Mouse (Mus musculus): ENCODE measurements around the gene Rhox3e. TPM values are rescaled to one million over a fixed set of nuclear protein-coding genes. Genes with fewer than 3 reads are reported as not detected.
"Not testable (repeated sequence)": the region's sequence is repeated elsewhere in the genome, so short reads cannot be mapped to it uniquely, and the experiment has no call there.

Rhox3e gene
- polyA plus RNA-seq (2021): not detected

GRCm38 (mm10) chrX:37541719-37542118, at the start of gene Rhox3e:
TSS of gene Rhox3e (plus strand) at chrX:37542019.
- H3K27me3 ChIP-seq; DNase-seq (ENCODE audit: low read depth, low spot score); in situ Hi-C loops (cut with MboI; ENCODE audit: low pct_unique_long_range_greater_than_20kb); ATAC-seq; CTCF ChIA-PET; POLR2A ChIA-PET: not testable (repeated sequence)

GRCm38 (mm10) chrX:37514059-37514458, 27.8 kb upstream of the Rhox3e start, which contains the start of gene Rhox4d:
TSS of gene Rhox4d (plus strand) at chrX:37514359.
- H3K27me3 ChIP-seq; CTCF ChIA-PET; in situ Hi-C loops (cut with MboI; ENCODE audit: low pct_unique_long_range_greater_than_20kb); ATAC-seq; DNase-seq (ENCODE audit: low read depth, low spot score); POLR2A ChIA-PET: not testable (repeated sequence)

DNA sequence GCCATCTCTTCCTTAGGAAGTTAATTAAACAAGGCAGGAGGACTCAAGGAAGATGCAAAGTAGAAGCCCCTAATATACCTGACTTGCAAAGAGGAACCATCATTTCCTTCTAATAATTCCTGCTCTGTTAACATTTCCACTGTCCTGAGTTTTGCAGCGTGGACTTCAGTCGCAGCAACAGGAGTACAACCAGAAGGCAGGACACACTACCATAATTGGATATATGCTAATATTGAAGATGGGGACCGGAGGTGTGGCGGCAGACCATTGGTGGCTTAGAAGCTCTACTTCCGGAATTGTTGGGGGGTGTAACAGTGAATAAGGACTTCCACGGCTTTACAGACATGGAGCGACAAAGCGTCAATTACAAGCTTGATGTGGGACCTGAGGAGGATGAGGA, 11.7 kb upstream of the Rhox3e start, which contains the start of gene Rhox2e:
Gene Rhox2e, plus strand, starts transcription at position 301 of the 400 bp plus-strand sequence.
- CTCF ChIA-PET; POLR2A ChIA-PET; ATAC-seq; in situ Hi-C loops (cut with MboI; ENCODE audit: low pct_unique_long_range_greater_than_20kb); H3K27me3 ChIP-seq; DNase-seq (ENCODE audit: low read depth, low spot score): not testable (repeated sequence)

DNA sequence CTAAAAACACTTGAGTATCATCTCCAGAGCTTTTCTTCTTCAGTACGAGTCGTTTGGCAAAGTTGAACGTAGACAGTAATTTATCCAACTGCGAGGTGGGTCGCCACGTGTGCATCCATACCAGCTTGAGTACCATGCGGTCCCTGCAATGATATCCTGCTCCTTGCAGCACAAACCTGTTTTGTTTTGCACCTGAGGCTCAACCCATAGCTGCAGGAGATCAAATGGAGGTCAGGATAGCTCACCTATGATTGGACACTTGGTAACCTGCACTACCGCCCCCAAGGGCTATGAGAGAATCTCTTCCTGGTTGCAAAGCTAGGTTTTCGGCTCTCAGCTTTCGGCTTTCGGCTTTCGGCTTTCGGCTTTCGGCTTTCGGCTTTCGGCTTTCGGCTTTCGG, 15.3 kb downstream of the Rhox3e start, which contains the start of gene Rhox4e:
Gene Rhox4e, plus strand, starts transcription at position 301 of the 400 bp plus-strand sequence.
- POLR2A ChIA-PET; ATAC-seq; in situ Hi-C loops (cut with MboI; ENCODE audit: low pct_unique_long_range_greater_than_20kb): not testable (repeated sequence)

DNA sequence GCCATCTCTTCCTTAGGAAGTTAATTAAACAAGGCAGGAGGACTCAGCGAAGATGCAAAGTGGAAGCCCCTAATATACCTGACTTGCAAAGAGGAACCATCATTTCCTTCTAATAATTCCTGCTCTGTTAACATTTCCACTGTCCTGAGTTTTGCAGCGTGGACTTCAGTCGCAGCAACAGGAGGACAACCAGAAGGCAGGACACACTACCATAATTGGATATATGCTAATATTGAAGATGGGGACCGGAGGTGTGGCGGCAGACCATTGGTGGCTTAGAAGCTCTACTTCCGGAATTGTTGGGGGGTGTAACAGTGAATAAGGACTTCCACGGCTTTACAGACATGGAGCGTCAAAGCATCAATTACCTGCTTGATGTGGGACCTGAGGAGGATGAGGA, 29.3 kb downstream of the Rhox3e start, which contains the start of gene Rhox2f:
Gene Rhox2f, plus strand, starts transcription at position 301 of the 400 bp plus-strand sequence.
- POLR2A ChIA-PET; CTCF ChIA-PET; ATAC-seq; in situ Hi-C loops (cut with MboI; ENCODE audit: low pct_unique_long_range_greater_than_20kb); H3K27me3 ChIP-seq; DNase-seq (ENCODE audit: low read depth, low spot score): not testable (repeated sequence)

More for the DNA sequence above, 15.3 kb downstream of the Rhox3e start, which contains the start of gene Rhox4e:
- H3K27me3 ChIP-seq; DNase-seq (ENCODE audit: low read depth, low spot score); CTCF ChIA-PET: not testable (repeated sequence)

DNA sequence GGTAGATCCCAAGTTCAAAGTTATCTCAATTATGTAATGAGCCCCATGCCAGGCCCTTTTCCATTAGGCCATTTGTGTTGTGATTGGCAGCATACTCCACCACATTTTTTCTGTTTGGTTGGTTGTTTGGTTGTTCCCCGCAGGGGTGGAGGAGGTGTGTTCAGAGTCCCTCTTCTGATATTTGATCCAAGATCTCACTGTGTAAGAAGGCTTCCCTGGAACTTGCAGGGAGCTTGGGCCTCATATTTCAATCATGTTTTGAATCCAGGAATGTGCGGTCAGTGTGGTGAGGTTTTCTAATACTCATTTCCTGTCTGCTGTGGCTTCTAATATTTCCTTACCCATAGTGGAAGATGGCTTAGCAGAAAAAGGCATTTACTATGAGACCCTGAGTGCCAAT, 30.8 kb downstream of the Rhox3e start:
- H3K27me3 ChIP-seq; POLR2A ChIA-PET; in situ Hi-C loops (cut with MboI; ENCODE audit: low pct_unique_long_range_greater_than_20kb); ATAC-seq; CTCF ChIA-PET; DNase-seq (ENCODE audit: low read depth, low spot score): not testable (repeated sequence)

DNA sequence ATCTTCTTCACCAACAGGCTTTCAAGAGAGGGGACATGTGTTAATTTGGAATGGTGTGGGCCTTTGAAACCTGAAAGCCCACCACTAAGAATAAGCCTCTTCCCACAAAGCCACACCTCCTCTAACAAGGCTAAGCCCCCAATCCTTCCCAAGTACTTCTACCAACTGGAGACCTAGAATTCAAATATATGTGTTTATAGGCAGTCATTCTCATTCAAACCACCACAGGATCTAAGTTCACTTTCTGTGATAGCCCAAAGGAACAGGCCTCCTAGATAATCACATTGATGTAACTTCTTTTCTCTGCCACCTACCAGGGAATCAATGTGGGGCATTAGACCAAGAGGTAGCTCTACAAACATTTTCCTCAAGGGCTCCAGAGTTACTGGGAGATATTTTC, 38.9 kb downstream of the Rhox3e start, which contains the start of gene Rhox3f:
Gene Rhox3f, plus strand, starts transcription at position 301 of the 400 bp plus-strand sequence.
- CTCF ChIA-PET; ATAC-seq; DNase-seq (ENCODE audit: low read depth, low spot score); H3K27me3 ChIP-seq; in situ Hi-C loops (cut with MboI; ENCODE audit: low pct_unique_long_range_greater_than_20kb); POLR2A ChIA-PET: not testable (repeated sequence)

Other genes starting within 250 kb of the Rhox3e start
- not detected for gene Rhox3a2, start 162.0 kb upstream of the Rhox3e start, polyA plus RNA-seq (2021)
- gene Rhox4a2, start 151.2 kb upstream of the Rhox3e start, polyA plus RNA-seq (2021): not detected
- not detected for gene Rhox2b, start 130.0 kb upstream of the Rhox3e start, polyA plus RNA-seq (2021)
- not detected for gene Rhox4b, start 109.5 kb upstream of the Rhox3e start, polyA plus RNA-seq (2021)
- gene Rhox2c, start 88.3 kb upstream of the Rhox3e start, polyA plus RNA-seq (2021): not detected
- not detected for gene Rhox3c, start 83.4 kb upstream of the Rhox3e start, polyA plus RNA-seq (2021)
- gene Rhox4c, start 61.7 kb upstream of the Rhox3e start, polyA plus RNA-seq (2021): not detected
- not detected for gene Rhox2d, start 48.6 kb upstream of the Rhox3e start, polyA plus RNA-seq (2021)
- not detected for gene Rhox4d, start 27.7 kb upstream of the Rhox3e start, polyA plus RNA-seq (2021)
- gene Rhox2e, start 11.6 kb upstream of the Rhox3e start, polyA plus RNA-seq (2021): not detected
- not detected for gene Rhox4e, start 15.4 kb downstream of the Rhox3e start, polyA plus RNA-seq (2021)
- not detected for gene Rhox2f, start 29.4 kb downstream of the Rhox3e start, polyA plus RNA-seq (2021)
- gene Rhox3f, start 39.0 kb downstream of the Rhox3e start, polyA plus RNA-seq (2021): not detected
- gene Rhox4f, start 65.7 kb downstream of the Rhox3e start, polyA plus RNA-seq (2021): not detected
- gene Rhox3g, start 86.6 kb downstream of the Rhox3e start, polyA plus RNA-seq (2021): not detected
- not detected for gene Rhox2g, start 101.5 kb downstream of the Rhox3e start, polyA plus RNA-seq (2021)
- gene Rhox4g, start 109.3 kb downstream of the Rhox3e start, polyA plus RNA-seq (2021): not detected
- gene Rhox3h, start 126.7 kb downstream of the Rhox3e start, polyA plus RNA-seq (2021): not detected
- gene Rhox2h, start 131.3 kb downstream of the Rhox3e start, polyA plus RNA-seq (2021): not detected